Mouse (Mus musculus): ENCODE results near the gene Slc47a2. TPM values are rescaled to one million over a fixed set of nuclear protein-coding genes. Genes with fewer than 3 reads are reported as not detected.

Gene Slc47a2
- total and polyA plus RNA-seq, 3 experiments: 0.15 to 0.25 TPM; not detected in 1

DNA sequence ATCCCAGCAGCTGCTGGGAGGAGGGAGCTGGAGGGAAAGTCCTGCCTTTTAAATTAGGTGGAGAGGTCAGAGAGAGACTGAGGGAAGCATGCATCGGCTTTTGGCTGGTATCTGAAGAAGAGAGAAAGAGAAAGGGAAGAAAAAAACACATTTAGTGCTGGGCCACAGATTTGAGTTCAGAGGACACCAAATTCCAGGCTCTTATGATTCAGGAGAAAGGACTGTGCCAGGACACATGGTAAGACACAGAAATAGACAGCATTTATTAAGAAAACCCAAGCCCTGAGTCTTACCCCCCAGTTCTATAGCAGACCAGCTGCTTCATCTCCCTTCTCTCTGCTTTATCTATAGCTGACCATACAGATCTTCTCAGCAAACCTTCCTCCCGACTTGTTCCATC, 64.7 kb downstream of the Slc47a2 start:
- Histone ChIP-seq H3K36me3 (ENCODE audit: control insufficient read depth in 1 of 2, insufficient read depth in 2 of 2, low read length in 2 of 2) (peaks cover 0 to 18% of the 10 kb centered on the region in 2 experiments; a peak in 2 of 4 replicates), H3K4me1 (ENCODE audit: control insufficient read depth in 1 of 2, insufficient read depth in 2 of 2, low read length in 2 of 2) (peaks cover 18 to 24% of the 10 kb centered on the region in 2 experiments), H3K9me3 (replicated peaks; ENCODE audit: insufficient read depth, low read length) (no peaks in the 10 kb centered on the region), H3K9ac (ENCODE audit: control insufficient read depth, low read depth, low read length, poor library complexity, severe bottlenecking) (no peak overlapping the region), H3K27me3 (ENCODE audit: control insufficient read depth in 1 of 2, insufficient read depth in 2 of 2, low read length in 2 of 2) (no peaks in the 10 kb centered on the region), H3K27ac (ENCODE audit: control insufficient read depth, low read depth, low read length) (no peak overlapping the region), H3K4me3 (ENCODE audit: control insufficient read depth in 1 of 2, insufficient read depth in 1 of 2, low read depth in 2 of 2, low read length in 2 of 2) (no peak overlapping the region), H3K79me2 (ENCODE audit: control insufficient read depth, insufficient read depth, low read length, poor library complexity) (no peaks in the 10 kb centered on the region)
- TF ChIP-seq MEF2A (IDR thresholded peaks at IDR 0.05; ENCODE audit: extremely low read depth, insufficient replicate concordance, low read depth, low read length, poor library complexity, severe bottlenecking): no peak
- no peak for TF ChIP-seq NRF1 (IDR thresholded peaks at IDR 0.05; ENCODE audit: insufficient read depth, low read depth, low read length, poor library complexity, severe bottlenecking)
- TF ChIP-seq TAL1 (IDR thresholded peaks at IDR 0.05; ENCODE audit: low read length): no peak
- no peak for TF ChIP-seq TBP (IDR thresholded peaks at IDR 0.05; ENCODE audit: low read depth, low read length)
- no peak for TF ChIP-seq NELFE (IDR thresholded peaks at IDR 0.05; ENCODE audit: low read depth, low read length)
- TF ChIP-seq JUND (IDR thresholded peaks at IDR 0.05; ENCODE audit: low read depth, low read length): no peak
- TF ChIP-seq ETS1 (IDR thresholded peaks at IDR 0.05; ENCODE audit: low read depth, low read length): no peak
- TF ChIP-seq USF1 (IDR thresholded peaks at IDR 0.05; ENCODE audit: low read depth, low read length): no peak
- TF ChIP-seq RCOR1 (IDR thresholded peaks at IDR 0.05; ENCODE audit: low read depth, low read length): no peak
- no peak for TF ChIP-seq GATA1 (IDR thresholded peaks at IDR 0.05; ENCODE audit: low read depth, low read length)
- TF ChIP-seq ZMIZ1 (IDR thresholded peaks at IDR 0.05; ENCODE audit: low read depth, low read length): no peak
- TF ChIP-seq SIN3A (IDR thresholded peaks at IDR 0.05; ENCODE audit: low read length): no peak
- TF ChIP-seq CTCF (IDR thresholded peaks at IDR 0.05 in 2 of 3, conservative IDR thresholded peaks at IDR 0.05 in 1 of 3; ENCODE audit: control insufficient read depth in 1 of 3, insufficient read depth in 1 of 3, low read depth in 2 of 3, low read length in 3 of 3, poor library complexity in 1 of 3, severe bottlenecking in 1 of 3): no peak
- no peak for TF ChIP-seq MYB (IDR thresholded peaks at IDR 0.05; ENCODE audit: low read depth, low read length)
- TF ChIP-seq MAFK (IDR thresholded peaks at IDR 0.05; ENCODE audit: borderline replicate concordance, low read depth, low read length): no peak
- DNase-seq (ENCODE audit: low read depth, low spot score): no peak

DNA sequence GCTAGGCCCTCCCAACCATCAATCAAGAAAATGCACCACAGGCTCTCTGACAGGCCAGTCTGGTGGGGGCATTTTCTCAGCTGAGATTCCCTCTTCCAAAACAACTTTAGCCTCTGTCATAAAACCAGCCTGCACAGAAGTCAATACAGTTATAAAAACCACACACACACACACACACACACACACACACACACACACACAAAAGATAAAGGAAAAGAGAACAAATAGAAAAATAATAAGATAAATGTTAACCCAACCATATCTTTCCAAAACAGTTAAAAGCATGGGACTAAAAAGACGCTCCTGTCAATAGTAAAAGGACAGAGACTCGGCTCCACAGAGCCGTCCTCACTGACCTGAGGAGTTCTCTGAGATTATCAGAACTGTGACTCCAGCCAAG, 66.2 kb downstream of the Slc47a2 start:
- Histone ChIP-seq H3K4me3 (ENCODE audit: control insufficient read depth in 1 of 2, insufficient read depth in 1 of 2, low read depth in 2 of 2, low read length in 2 of 2) (no peak overlapping the region), H3K9ac (ENCODE audit: control insufficient read depth, low read depth, low read length, poor library complexity, severe bottlenecking) (no peak overlapping the region), H3K27me3 (ENCODE audit: control insufficient read depth in 1 of 2, insufficient read depth in 2 of 2, low read length in 2 of 2) (no peaks in the 10 kb centered on the region), H3K4me1 (ENCODE audit: control insufficient read depth in 1 of 2, insufficient read depth in 2 of 2, low read length in 2 of 2) (peaks cover 18 to 24% of the 10 kb centered on the region in 2 experiments), H3K36me3 (ENCODE audit: control insufficient read depth in 1 of 2, insufficient read depth in 2 of 2, low read length in 2 of 2) (peaks cover 0 to 18% of the 10 kb centered on the region in 2 experiments; a peak in 2 of 4 replicates), H3K27ac (ENCODE audit: control insufficient read depth, low read depth, low read length) (peak overlapping the region; percentile 20; the same call in 1 of the 2 replicates), H3K79me2 (ENCODE audit: control insufficient read depth, insufficient read depth, low read length, poor library complexity) (no peaks in the 10 kb centered on the region), H3K9me3 (replicated peaks; ENCODE audit: insufficient read depth, low read length) (no peaks in the 10 kb centered on the region)
- DNase-seq (ENCODE audit: low read depth, low spot score): peak; percentile 45
- peak; percentile 59; the same call in 1 of the 2 replicates for TF ChIP-seq MYB (IDR thresholded peaks at IDR 0.05; ENCODE audit: low read depth, low read length)
- no peak for TF ChIP-seq SMC3 (IDR thresholded peaks at IDR 0.05; ENCODE audit: low read depth, low read length)
- no peak for TF ChIP-seq KAT2A (conservative IDR thresholded peaks at IDR 0.05; ENCODE audit: low read depth, low read length)
- TF ChIP-seq EP300 (IDR thresholded peaks at IDR 0.05; ENCODE audit: low read depth in 1 of 2, low read length in 2 of 2): peak; percentile 73 to 90
- TF ChIP-seq RCOR1 (IDR thresholded peaks at IDR 0.05; ENCODE audit: low read depth, low read length): peak; percentile 76
- no peak for TF ChIP-seq MAZ (IDR thresholded peaks at IDR 0.05; ENCODE audit: low read depth, low read length)
- no peak for TF ChIP-seq CHD1 (IDR thresholded peaks at IDR 0.05; ENCODE audit: low read depth, low read length)
- TF ChIP-seq TCF12 (IDR thresholded peaks at IDR 0.05; ENCODE audit: low read depth, low read length): peak; percentile 84
- peak; percentile 76 for TF ChIP-seq GATA1 (IDR thresholded peaks at IDR 0.05; ENCODE audit: low read depth, low read length)
- peak; percentile 35; the same call in 1 of the 2 replicates for TF ChIP-seq MXI1 (IDR thresholded peaks at IDR 0.05; ENCODE audit: low read depth, low read length)
- peak; percentile 78 for TF ChIP-seq ETS1 (IDR thresholded peaks at IDR 0.05; ENCODE audit: low read depth, low read length)
- peak; percentile 85 for TF ChIP-seq SIN3A (IDR thresholded peaks at IDR 0.05; ENCODE audit: low read length)

Data from MEL (cell line).